Mouse (Mus musculus) lung, postnatal 0 days (tissue): ENCODE data around the gene H2al1m. TPM values are rescaled to one million over a fixed set of nuclear protein-coding genes. Genes with fewer than 3 reads are reported as not detected.

ENCODE experiments used
- ATAC-seq: fragments of 200-750 bp; cut with Nextera tagmentation; 2 replicates; pipeline ENCODE4 v1.8.0; 2017; ENCODE audit warnings: moderate library complexity
- DNase-seq: peaks from one replicate; pipeline ENCODE4 v3.0.0-alpha.2; 2016; ENCODE audit warnings: low spot score
- H3K27ac ChIP-seq: fragments of 300-500 bp; sonication (generic); 2 replicates; pipeline ENCODE4 v1.5.1; 2014; ENCODE audit warnings: antibody characterized with exemption, mild to moderate bottlenecking, low read length, mixed read lengths
- H3K27me3 ChIP-seq: fragments of 300-500 bp; sonication (generic); replicated peaks from 2 replicates; pipeline ENCODE4 v1.6.1; 2014; ENCODE audit warnings: low read length, mixed read lengths; ENCODE audit not compliant: insufficient read depth
- H3K36me3 ChIP-seq: fragments of 300-500 bp; sonication (generic); 2 replicates; pipeline ENCODE4 v1.6.1; 2014; ENCODE audit warnings: low read length, mixed read lengths; ENCODE audit not compliant: insufficient read depth
- H3K4me1 ChIP-seq: fragments of 300-500 bp; sonication (generic); 2 replicates; pipeline ENCODE4 v1.6.1; 2014; ENCODE audit warnings: antibody characterized with exemption, low read depth, low read length, mixed read lengths; ENCODE audit not compliant: insufficient read depth
- H3K4me2 ChIP-seq: fragments of 300-500 bp; sonication (generic); replicated peaks from 2 replicates; pipeline ENCODE4 v1.6.1; 2014; ENCODE audit warnings: low read depth, mild to moderate bottlenecking, low read length, moderate library complexity, mixed read lengths
- H3K4me3 ChIP-seq: fragments of 300-500 bp; sonication (generic); 2 replicates; pipeline ENCODE4 v1.5.1; 2014; ENCODE audit warnings: low read depth, low read length
- H3K9ac ChIP-seq: fragments of 300-500 bp; sonication (generic); replicated peaks from 2 replicates; pipeline ENCODE4 v1.6.1; 2014; ENCODE audit warnings: low read depth, mild to moderate bottlenecking
- H3K9me3 ChIP-seq: fragments of 300-500 bp; sonication (generic); 2 replicates; pipeline ENCODE4 v1.6.1; 2016; ENCODE audit warnings: low read length, mixed read lengths
- CTCF ChIP-seq: IDR thresholded peaks from 2 replicates; pipeline ENCODE4 v1.5.1; 2016; ENCODE audit warnings: antibody characterized with exemption, mild to moderate bottlenecking
- EP300 ChIP-seq: IDR thresholded peaks from 2 replicates; pipeline ENCODE4 v1.6.1; 2016; ENCODE audit warnings: antibody characterized with exemption, mild to moderate bottlenecking, control low read depth
- WGBS: fragments of 180-500 bp; shearing (Covaris S2); extraction: QIAGEN DNeasy Blood & Tissue Kit; methylation state at CpG from one replicate; pipeline ENCODE4 v1.1.7; 2014; 5-methylcytosine and 5-hydroxymethylcytosine counted together
- polyA plus RNA-seq: library from polyadenylated mRNA; unstranded; fragments of >200 nt; fragmentation: Nextera tagmentation; extraction: Ambion mirVana; gene quantifications from 2 replicates; pipeline ENCODE4 v1.2.1, GENCODE M21; 2015

H2al1m gene
- polyA plus RNA-seq, 1 experiment from 2014 or later: not detected

DNA sequence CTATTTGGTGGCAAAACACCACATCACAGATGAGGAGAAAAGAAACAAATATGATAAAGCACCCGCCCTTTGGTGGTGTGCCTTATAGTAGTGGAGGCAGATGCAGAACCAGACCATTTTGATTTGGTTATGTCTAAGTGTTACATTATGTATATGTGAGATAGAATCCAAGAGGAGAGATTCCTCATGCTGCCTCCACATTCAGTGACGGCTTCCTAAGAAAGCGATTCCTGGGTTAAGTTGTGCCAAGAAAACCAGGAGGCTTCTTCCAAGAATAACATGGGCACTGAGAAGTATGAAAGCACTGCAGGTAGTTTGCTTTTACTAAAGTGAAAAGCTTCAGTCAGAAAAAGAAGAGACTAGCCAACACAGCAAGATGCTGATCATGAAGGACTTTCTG is 28.7 kb upstream of the H2al1m start:
- 86% methylated on average over 3 of the region's 3 CpGs for WGBS
- H3K9me3 ChIP-seq: no peaks in the 10 kb centered on the region

DNA sequence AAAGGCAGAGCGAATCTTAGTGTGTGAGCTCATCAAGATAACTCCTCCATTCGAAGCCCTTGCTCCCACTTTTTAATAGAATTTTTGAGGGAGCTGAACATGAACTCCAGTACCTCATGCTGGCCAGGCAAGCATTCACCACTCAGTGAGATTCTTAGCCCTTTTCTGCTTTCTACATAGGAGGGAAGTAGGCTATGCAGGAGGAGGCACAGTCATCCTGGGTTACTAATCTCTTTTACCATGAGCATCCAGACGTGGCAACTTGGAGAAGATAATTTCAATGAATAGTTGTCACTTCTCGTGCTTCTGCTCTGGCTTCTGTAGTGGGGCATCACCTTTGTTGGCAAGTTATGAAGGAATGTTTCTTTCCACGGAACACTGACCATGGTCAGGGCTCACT is 26.8 kb upstream of the H2al1m start, which contains the start of gene Gm14862:
Gene Gm14862 (minus strand): TSS at position 134 of the 400 bp plus-strand sequence.
- no peak within 1 kb of the TSS for H3K4me2 ChIP-seq
- H3K27me3 ChIP-seq: no peaks in the 10 kb centered on the region
- ATAC-seq (no peak), DNase-seq (no peak)
- TF ChIP-seq CTCF: no peak
- 66% methylated on average over 5 of the region's 5 CpGs for WGBS
- H3K4me1 ChIP-seq: no peaks in the 10 kb centered on the region
- no peak within 1 kb of the TSS for H3K9ac ChIP-seq
- no peak within 1 kb of the TSS for H3K4me3 ChIP-seq
- no peaks in the 10 kb centered on the region for H3K36me3 ChIP-seq
- H3K9me3 ChIP-seq: no peaks in the 10 kb centered on the region
- no peak within 1 kb of the TSS for H3K27ac ChIP-seq

More for the DNA sequence above, 28.7 kb upstream of the H2al1m start:
- Histone ChIP-seq H3K4me3 (no peak overlapping the region), H3K36me3 (no peaks in the 10 kb centered on the region), H3K9ac (no peak overlapping the region), H3K27ac (no peak overlapping the region), H3K27me3 (no peaks in the 10 kb centered on the region), H3K4me1 (no peaks in the 10 kb centered on the region), H3K4me2 (no peak overlapping the region)
- ATAC-seq (no peak), DNase-seq (no peak)
- TF ChIP-seq EP300 (no peak), CTCF (no peak)

- no peak for ATAC-seq
- Histone ChIP-seq H3K9me3 (no peaks in the 10 kb centered on the region), H3K27ac (no peak overlapping the region), H3K4me3 (no peak overlapping the region), H3K4me2 (no peak overlapping the region), H3K9ac (no peak overlapping the region), H3K27me3 (no peaks in the 10 kb centered on the region), H3K4me1 (no peaks in the 10 kb centered on the region), H3K36me3 (no peaks in the 10 kb centered on the region)
- no peak for DNase-seq
- no peak for TF ChIP-seq EP300
- no peak for TF ChIP-seq CTCF
- WGBS: 67% methylated on average over 7 of the region's 7 CpGs
These were observed 25.7 kb upstream of the H2al1m start for GRCm38 (mm10) chrX:9257831-9258230.

DNA sequence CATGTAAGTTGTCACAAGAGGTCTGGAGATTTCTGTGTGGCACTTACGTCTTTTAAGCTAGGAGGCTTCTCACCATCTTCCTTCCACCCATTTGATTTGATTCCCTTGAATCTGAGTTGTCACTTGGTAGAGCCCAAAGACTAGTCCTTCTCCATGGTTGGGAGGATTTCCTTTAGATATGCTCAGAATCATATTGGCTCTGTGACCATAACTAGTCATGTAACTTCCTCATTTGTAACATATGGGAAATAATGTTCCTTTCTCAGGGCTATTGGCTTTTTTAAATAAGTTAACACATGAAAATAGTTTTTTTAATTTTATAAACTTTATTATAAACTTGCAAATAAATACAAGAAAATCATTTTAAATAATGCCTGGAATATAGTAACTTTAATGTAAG is 24.3 kb upstream of the H2al1m start:
- Histone ChIP-seq H3K9ac (no peak overlapping the region), H3K27ac (no peak overlapping the region), H3K9me3 (no peaks in the 10 kb centered on the region), H3K27me3 (no peaks in the 10 kb centered on the region), H3K4me1 (no peaks in the 10 kb centered on the region), H3K4me3 (no peak overlapping the region), H3K4me2 (no peak overlapping the region), H3K36me3 (no peaks in the 10 kb centered on the region)
- 56% methylated on average over 1 of the region's 1 CpGs for WGBS
- ATAC-seq: no peak
- TF ChIP-seq CTCF (no peak), EP300 (no peak)
- DNase-seq: no peak

- no peaks in the 10 kb centered on the region for H3K9me3 ChIP-seq
- no peaks in the 10 kb centered on the region for H3K4me1 ChIP-seq
- DNase-seq (no peak), ATAC-seq (no peak)
- H3K36me3 ChIP-seq: no peaks in the 10 kb centered on the region
- no peaks in the 10 kb centered on the region for H3K27me3 ChIP-seq
- no peak overlapping the region for H3K27ac ChIP-seq
- H3K4me3 ChIP-seq: no peak overlapping the region
- 60% methylated on average over 3 of the region's 3 CpGs for WGBS
- no peak overlapping the region for H3K9ac ChIP-seq
- H3K4me2 ChIP-seq: no peak overlapping the region
- TF ChIP-seq EP300: no peak
- TF ChIP-seq CTCF: no peak
These were observed 12.5 kb upstream of the H2al1m start for GRCm38 (mm10) chrX:9271112-9271511.

- Histone ChIP-seq H3K27me3 (no peaks in the 10 kb centered on the region), H3K27ac (0 out of 2 replicates have a peak overlapping the region, but pooled peaks have one; percentile 20), H3K4me3 (peak overlapping the region; percentile 55), H3K9ac (no peak overlapping the region), H3K4me2 (peak overlapping the region; percentile 52), H3K4me1 (no peaks in the 10 kb centered on the region), H3K36me3 (no peaks in the 10 kb centered on the region), H3K9me3 (no peaks in the 10 kb centered on the region)
- 11% methylated on average over 8 of the region's 8 CpGs for WGBS
- TF ChIP-seq EP300 (no peak), CTCF (no peak)
- no peak for ATAC-seq
- no peak for DNase-seq
These were observed 11.6 kb upstream of the H2al1m start for GRCm38 (mm10) chrX:9271947-9272459.
